Mouse (Mus musculus): ENCODE data around the gene Gm44502.
A peak's percentile ranks its signal among the peaks of the same experiment; 100 is the strongest.
"Not testable (repeated sequence)": the region's sequence is repeated elsewhere in the genome, so short reads cannot be mapped to it uniquely, and the experiment has no call there.

Gene Gm44502

DNA sequence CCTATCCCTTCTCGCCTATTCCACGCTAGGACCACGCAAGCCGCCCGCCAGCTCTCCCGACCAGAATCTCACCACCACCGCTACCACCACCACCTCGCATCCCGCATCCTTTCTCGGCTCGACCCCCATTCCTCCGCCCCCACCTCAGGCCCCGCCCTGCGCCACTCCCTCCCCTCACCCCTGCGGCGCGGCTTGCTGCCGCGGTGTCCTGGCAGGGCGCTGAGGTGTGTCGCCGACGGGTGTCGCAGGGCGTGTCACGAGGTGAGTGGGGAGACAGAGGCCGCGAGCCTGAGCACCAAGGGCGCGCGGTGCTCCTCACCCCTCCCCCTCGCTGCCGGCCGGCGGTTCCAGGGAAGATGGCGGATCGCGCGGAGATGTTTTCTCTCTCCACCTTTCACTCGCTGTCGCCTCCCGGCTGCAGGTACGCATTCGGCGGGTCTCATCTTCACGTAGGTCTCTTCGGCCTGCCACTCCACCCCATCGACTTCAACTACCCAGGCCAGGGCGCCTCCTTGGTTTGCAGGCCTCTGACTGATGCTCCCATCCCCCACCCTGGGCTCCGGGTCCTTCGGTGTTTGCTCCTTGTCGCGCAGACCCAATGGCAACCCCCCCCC is 24.5 kb upstream of the Gm44502 start, which contains the start of gene Mapk8ip2:
Gene Mapk8ip2 (plus strand): TSS at position 49 of the 614 bp plus-strand sequence.
- DNase-seq (ENCODE audit: low spot score in 2 of 2) = no peak

DNA sequence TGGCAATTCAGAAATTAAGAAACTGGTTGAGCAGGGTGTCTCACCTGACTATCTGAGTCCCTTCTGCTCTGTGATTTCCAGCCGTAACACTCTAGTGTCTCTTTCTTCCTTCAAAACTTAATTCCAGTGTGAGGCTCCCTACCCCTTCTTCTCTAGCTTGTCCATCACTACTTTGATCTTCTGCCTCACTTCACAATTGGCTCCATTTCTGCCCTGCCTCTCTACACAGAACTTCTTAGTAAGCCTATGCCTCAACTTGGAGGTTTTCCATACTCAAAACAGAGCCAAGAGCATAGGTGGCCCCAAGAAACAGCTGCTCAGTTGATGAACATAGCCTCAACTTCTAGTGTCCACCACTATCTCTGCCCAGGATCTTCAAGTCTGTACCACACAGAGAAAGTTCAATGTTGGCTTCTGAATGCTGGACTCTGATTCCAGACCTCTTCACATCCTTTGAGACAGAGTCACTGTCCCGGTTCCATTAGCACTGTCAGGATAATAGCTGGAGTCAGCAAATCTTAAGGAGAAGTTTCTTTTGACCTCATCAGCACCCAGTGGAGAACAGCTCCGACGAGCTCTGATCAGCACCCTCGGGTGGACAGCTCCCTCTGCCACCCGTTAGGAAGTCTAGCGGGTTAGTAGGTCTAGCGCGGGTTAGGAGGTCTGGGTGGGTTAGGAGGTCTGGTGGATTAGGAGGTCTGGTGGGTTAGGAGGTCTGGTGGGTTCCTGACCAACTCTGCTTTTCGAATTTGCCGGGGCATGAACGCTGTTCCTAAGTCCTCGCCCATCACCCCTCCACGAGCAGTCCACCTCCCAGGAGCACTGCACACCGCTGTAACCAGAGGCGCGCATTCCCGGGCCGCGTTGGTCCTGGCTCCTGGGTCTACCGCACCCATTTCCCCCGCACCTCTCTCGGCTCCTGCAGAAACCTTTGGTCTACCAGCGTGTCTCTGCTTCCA is 23.7 kb upstream of the Gm44502 start:
- DNase-seq (ENCODE audit: low spot score in 2 of 2) = peak; percentile 62 to 87

DNA sequence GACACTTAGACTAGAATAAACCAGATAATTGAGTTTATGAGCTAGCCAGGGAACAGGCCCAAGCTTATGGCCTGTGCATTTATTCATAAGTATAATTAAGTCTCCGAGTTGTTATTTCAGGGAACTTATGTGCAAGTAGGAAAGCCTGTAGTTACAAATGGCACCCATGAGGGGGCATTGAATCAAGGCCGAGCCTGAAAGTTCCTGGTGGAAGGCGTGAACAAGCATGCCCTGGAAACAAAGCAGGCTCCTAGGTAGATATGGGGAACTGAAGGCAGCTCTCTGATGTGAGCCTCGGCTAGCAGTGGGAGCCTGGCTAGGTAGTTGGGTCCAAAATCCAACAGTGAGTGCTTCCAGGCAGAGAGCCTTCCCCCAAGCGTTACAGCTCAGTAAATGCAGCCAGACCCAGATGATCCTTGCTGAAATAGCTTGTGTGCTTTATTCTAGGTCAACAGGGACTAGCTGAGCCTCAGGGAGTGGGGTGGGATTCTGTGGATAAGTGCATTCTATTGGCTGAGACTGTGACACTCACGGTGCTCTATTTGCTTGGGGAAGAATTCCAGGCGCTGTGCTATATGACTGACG is 13.1 kb upstream of the Gm44502 start:
- no peak for DNase-seq (ENCODE audit: low spot score in 2 of 2)

DNA sequence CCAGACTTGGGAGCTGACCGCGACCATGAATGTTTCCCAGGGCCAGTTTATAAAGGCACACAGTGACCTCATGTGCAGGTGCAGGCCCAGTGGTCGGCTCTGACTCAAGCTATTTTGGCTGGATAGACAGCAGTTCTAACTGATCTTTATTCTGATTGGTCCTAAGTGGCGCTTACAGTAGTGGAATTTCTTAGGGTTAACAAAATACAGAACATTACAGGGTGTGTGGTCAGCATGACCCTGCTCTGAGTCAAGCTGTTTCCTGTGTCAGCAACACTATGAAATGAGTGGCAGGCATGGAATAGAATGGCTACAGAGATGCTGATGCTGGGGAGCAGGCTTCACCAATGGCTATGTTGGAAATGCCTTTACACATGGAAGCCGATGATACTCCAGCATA is 6.4 kb upstream of the Gm44502 start:
- no peak for DNase-seq (ENCODE audit: low spot score in 2 of 2)

DNA sequence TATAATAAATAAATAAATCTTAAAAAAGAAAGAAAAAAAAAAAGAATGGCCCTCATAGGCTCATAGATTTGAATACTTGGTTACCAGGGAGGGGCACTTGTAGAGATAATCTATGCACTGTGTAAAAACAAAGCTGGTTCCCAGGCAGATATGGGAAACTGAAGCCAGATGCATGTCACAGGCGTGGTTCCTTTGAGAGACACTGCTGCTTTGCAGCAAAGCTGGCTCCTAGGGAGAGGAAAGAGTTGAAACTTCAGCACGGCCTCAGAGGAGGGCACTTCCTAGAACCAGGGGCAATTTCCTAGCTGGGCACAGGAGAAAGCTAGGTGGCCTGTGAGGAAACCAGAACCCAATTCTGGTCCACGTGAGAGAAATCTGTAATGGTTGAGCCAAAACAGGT is 4.6 kb upstream of the Gm44502 start:
- no peak for DNase-seq (ENCODE audit: low spot score in 2 of 2)

DNA sequence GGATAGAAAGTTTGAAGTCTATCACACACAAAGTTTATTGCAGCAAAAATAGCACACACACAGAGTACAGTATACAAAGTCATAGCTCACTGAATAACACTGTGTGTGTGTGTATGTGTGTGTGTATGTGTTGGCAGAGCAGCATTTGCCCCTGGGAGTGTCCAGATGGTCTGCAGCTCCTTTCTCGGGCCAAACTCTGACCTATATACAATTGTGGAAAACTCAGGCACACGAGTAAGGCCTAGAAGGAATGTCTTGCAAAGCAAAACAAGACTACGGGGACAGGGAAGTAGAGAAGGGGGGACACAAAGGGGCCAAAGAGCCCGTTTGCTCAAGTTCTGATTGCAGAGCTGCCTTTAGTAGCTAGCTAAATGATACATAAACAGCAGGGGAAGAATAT is 3.5 kb upstream of the Gm44502 start:
- no peak for DNase-seq (ENCODE audit: low spot score in 2 of 2)

DNA sequence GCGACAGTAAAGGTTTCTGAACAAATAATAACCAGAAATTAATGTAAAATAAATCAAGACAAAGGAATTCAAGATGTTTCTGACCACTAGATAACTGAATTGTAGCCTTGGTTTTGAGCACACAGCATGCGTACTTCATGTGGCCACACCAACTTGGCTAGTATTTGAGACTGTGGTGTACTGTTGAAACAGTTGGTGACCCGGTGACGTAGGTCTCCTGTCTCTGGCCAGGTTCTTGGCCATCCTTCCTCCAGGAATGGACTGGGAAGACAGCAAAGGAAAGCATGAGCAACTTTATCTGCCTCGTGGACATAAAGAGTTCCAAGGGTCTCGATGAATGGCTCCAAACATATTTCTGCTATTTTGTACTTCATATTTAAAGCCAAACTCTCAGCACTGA is 2.3 kb upstream of the Gm44502 start:
- no peak for DNase-seq (ENCODE audit: low spot score in 2 of 2)

DNA sequence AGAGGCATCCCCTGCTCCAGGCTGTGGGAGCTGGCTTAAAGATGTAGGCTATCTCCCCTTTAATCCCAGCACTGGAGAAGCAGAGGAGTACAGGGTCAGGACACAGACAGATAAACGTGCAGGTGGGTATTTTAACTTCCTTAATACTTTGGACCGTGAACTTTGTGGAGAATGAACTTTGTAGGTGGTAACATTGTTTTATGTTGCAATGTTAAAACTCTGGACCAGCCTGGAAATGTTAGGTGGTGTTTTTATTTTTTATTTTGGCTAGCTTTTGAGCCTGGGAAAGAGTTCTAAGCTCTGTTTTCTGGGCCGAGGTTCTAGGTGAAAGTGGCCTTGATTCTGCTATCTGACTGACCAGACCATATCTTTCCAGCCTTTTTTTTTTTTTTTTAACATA is 1.8 kb upstream of the Gm44502 start:
- no peak for DNase-seq (ENCODE audit: low spot score in 2 of 2)

DNA sequence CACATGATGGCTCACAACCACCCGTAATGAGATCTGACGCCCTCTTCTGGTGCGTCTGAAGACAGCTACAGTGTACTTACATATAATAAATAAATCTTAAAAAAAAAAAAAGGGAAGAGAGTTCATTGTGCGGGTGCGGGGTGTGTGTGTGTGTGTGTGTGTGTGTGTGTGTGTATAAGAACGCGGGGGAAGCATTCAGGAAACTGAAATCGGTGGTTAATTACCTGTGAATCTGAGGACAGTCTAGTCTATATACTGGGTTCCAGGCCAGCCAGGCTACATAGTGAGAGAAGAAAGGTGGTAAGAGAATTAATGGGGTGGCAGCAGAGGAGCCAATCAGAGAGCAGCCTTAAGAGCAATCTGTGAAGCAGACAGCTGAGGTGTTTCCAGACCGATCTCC is 1.3 kb upstream of the Gm44502 start:
- not testable (repeated sequence) for DNase-seq (ENCODE audit: low spot score in 2 of 2)

DNA sequence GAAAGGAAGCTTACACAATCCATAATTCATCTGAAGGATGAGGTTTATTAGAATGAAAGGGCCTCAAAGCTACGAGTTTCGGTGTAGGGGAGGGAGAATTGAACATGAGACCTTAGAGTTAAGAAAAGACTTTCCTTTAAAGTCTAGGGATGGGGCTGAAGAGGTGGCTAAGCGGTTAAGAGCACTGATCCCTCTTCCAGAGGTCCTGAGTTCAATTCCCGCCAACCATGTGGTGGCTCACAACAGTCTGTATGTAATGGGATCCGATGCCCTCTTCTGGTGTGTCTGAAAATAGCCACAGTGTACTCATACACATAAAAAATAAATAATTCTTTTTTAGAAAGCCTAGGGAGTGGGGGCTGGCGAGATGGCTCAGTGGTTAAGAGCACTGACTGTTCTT is 845 bp upstream of the Gm44502 start:
- DNase-seq (ENCODE audit: low spot score in 2 of 2) = no peak

DNA sequence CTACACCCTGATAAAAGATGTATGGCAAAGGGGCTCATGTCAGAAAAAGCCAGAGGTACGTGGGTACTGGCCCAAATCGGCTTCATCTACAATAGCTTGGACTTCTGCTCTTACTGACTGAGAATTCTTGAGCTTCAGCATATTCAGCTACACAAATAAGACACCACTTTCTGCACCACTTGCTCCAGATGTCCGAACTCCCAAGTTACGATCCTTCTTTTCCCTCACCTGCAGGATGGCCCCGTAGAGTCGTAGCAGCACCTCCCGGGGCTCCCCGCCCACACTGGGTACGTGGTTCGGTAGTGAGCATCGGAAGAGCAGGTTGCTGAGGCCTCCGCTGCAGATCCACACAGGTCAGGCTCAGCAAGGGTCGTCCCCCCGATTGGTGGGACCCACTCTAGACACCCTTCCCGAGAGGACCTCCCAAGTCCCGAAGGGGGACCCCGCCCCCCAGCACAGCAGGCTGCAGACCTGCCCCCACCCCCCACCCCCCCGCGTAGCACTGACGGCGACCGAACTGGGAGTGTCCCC is 610 bp downstream of the Gm44502 start:
- no peak for DNase-seq (ENCODE audit: low spot score in 2 of 2)

DNA sequence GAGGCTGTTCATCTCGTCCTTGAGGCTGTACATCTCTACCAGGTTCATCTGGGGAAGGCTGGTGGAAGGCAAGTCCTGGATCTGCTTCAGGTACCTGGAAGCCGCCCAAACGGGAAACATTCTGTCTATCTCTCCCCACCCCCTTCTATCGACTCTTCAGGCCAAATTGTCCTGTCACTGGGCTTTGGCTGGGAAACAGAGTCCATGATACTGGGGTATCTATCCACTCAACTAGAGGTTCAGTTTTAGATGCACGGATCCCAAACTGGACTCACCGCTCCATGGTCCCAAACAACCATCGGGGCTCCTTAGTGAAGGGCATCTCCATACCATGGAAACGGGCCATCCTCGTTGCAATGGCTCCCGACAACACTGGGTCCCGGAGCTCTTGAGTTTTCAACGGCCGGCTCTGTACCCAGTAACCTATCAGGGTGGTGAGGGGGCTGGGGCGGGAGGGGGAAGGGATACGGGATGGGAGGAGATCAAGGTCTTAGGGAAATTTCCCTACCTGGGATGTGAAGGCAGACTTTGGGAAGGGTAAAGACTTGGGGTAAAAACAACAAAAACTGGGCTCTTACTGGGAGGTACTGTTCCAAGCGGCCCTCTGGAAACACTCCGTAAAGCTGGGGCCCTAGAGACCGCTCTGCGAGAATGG is 1.2 kb downstream of the Gm44502 start:
- DNase-seq (ENCODE audit: low spot score in 2 of 2) = no peak

DNA sequence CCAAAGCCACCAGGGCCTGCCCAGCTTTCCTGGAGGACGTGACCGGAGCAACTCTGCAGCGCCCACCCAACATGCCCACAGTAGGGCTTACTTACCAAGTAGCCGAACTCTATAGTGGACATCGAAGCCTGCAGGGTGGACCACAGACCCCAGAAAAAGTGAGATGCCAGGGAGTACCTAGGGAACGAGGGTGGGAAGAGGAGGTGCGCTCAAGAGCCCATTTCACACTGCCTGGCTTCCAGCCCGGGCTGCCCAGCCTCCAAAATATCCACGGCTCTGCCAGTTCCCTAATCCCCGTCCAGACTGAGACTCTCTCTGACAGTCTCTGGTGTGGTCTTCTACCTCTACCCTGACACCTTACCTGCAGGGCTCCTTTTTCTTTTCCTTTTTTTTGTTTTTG is 2.8 kb downstream of the Gm44502 start:
- no peak for DNase-seq (ENCODE audit: low spot score in 2 of 2)

DNA sequence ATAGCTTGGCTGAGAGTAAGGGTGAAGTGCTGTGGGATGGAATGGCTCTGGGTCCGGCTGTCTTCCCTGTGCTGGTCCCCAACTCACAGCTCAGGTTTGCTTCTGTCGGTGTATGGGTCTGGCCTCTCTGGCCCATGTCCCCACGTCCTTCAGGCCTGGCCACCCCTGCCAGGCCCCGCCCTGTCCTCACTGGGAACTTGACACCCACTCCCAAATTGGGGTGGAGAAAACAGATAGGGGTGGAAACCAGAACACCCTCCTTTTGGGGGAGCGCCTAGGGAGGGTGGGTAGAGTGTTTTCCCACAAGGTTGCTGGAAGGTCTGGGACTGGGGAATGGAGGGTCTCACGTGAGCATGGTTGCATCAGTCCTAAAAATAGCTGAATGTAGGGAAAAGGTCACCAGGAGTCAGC is 3.8 kb downstream of the Gm44502 start, which contains the start of gene Cpt1b:
Gene Cpt1b (minus strand): TSS at position 153 of the 411 bp plus-strand sequence.
- DNase-seq (ENCODE audit: low spot score in 2 of 2) = no peak

DNA sequence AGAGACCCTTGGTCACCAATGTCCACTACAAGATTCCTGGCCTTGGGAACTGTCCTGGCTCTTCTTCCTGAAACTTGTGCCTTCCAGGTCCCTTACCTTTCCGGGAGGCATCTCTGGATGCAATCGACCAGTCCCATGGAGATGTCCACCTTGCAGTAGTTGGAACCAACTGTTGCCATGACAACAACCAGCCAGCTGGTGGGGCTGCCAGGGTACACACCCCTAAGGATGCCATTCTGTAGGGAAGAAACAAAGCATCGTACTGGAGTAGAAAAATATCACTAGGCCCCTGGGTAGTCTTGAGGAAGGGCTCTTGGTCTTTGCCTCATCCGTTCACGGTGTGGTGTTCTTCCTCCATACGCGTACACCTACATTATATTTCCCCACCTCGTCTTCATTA is 4.9 kb downstream of the Gm44502 start:
- DNase-seq (ENCODE audit: low spot score in 2 of 2) = no peak

DNA sequence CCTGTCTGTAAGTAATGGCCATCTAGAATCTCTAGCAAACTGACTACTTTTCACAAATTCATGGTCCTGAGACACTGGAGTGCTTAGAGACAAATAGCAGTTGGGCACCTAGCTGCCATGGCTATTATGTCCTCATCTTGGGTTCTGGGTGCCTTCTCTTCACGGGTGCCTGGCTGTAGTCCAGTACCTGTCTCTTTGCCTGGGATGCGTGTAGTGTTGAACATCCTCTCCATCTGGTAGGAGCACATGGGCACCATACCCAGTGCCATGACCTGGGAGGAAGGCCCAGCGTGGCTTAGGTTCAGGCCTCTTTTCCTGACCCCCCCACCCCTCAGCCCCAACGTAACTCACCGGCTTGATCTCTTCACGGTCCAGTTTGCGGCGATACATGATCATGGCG is 7.6 kb downstream of the Gm44502 start:
- DNase-seq (ENCODE audit: low spot score in 2 of 2) = no peak

DNA sequence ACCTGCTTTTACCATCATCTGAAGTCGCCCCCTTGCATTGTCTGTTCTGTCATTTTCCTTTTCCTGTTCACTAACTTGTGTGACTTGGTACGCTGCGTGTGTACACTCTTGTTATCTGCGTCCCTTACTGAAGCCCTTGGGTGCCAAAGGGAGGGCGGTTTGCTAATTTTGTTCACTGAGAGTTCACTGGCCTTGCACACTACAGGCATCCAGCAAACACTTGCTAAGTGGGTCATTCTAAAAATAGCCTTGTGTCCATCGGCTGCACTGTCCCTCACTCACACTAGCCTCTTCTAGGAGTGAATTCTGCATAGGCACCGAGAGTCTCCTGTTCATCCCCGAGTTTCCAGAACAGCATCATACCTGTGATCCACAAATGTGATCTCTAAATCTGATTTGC is 14.2 kb downstream of the Gm44502 start:
- no peak for DNase-seq (ENCODE audit: low spot score in 2 of 2)

DNA sequence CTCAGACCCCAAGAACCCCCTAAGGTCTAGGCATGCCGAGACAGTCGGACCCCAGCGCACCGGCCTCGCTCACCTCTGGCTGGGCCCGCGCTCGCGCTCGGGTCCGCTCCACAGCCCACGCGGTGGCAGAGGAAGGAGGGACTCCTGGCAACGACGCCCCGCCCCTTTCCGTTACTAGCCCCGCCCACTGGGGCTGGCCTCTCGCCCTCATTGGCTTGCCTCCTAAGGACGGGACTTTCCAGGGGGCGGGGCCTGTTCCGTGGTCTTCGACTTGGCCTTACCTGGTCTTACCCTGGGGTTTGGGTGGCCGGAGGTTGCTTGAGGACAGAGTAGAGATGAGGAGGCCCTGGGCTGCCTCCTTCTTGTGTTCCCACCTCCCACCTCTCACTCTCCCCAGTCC is 19.4 kb downstream of the Gm44502 start, which contains the start of gene Syce3:
Gene Syce3 (minus strand): TSS at position 386 of the 400 bp plus-strand sequence.
- DNase-seq (ENCODE audit: low spot score in 2 of 2) = no peak

DNA sequence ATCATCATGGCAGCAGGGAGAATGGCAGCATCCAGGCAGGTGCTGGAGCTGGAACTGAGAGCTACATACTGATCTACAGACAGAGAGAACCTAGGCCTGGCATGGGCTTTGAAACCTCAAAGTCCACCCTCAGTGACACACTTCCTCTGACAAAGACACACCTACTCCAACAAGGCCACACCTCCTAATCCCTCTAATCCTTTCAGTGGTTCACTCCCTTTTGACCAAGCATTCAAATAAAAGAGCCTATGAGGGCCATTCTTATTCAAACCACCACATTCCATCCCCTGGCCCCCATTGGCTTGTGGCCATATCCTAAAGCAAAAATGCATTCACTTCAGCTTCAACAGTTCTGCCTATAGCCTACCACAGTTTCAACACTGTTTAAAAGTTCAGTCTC is 22.8 kb downstream of the Gm44502 start:
- DNase-seq (ENCODE audit: low spot score in 2 of 2) = no peak

DNA sequence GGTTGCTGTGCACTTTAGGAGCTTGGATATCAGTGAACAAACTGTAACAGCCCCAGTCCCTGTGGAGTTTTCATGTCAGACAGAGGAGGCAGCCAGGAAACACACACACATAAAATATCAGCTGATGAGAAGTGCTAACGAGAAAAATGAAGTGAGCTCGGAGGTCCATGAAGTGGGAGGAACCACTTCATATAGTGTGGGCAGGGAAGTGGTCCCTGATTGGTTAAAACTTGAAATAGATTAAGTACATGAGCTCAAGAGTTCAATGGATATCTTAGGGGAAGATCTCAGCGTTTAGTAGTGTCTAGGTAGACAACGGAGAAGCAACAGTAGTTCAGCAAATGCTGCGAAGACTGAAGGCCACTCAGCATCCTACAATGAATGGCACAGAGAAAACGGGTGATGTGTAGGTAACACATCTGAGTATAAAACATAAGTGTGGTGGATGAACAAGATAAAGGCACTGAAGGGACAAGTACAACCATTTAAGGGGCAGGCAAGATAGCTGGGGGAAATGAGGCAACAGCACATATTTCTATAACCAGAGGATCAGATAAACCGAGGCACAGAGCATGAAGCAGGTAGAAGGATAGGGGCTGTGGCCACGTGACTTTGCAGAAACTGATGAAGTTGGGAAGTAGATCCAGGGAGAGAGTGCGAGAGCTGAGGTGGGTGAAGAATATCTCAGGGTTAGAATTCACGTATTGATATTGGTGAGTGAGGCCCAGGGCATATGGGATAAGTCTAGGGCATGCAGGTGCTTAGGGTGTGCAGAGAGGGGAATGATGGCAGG is 24.5 kb downstream of the Gm44502 start:
- DNase-seq (ENCODE audit: low spot score in 2 of 2) = no peak

DNA sequence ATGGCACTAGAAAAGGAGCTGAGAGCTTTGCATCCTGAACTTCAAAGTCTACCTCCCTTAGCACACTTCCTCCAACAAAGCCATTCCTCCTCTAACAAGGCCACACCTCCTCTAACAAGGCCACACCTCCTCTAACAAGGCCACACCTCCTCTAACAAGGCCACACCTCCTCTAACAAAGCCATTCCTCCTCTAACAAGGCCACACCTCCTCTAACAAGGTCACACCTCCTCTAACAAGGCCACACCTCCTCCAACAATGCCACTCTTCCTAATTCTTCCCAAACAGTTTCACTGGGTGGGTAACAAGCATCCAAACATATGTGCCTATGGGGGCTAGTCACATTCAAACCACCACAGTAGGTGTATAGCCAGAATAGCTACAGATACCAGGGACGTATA is 27.0 kb downstream of the Gm44502 start:
- DNase-seq (ENCODE audit: low spot score in 2 of 2) = no peak

Data from spleen, postnatal 4 days (tissue).